Mouse (Mus musculus) limb, embryonic 13.5 days (tissue): ENCODE results near the gene Tstd2. TPM values are rescaled to one million over a fixed set of nuclear protein-coding genes. Genes with fewer than 3 reads are reported as not detected.

ENCODE experiments used
- ATAC-seq: fragments of 200-750 bp; cut with Nextera tagmentation; 2 replicates; pipeline ENCODE4 v1.8.0; 2017; ENCODE audit warnings: low read depth, moderate number of reproducible peaks, moderate TSS enrichment; ENCODE audit not compliant: low FRiP score
- H3K27ac ChIP-seq: fragments of 300-500 bp; sonication (generic); 2 replicates; pipeline ENCODE4 v1.5.1; 2015; ENCODE audit warnings: inconsistent platforms, mild to moderate bottlenecking, moderate library complexity
- H3K27me3 ChIP-seq: fragments of 300-500 bp; sonication (generic); 2 replicates; pipeline ENCODE4 v1.6.1; 2015; ENCODE audit warnings: mild to moderate bottlenecking, inconsistent platforms
- H3K36me3 ChIP-seq: fragments of 300-500 bp; sonication (generic); 2 replicates; pipeline ENCODE4 v1.6.1; 2015; ENCODE audit warnings: inconsistent platforms, mild to moderate bottlenecking, moderate library complexity
- H3K4me1 ChIP-seq: fragments of 300-500 bp; sonication (generic); 2 replicates; pipeline ENCODE4 v1.6.1; 2015; ENCODE audit warnings: inconsistent platforms
- H3K4me2 ChIP-seq: fragments of 300-500 bp; sonication (generic); replicated peaks from 2 replicates; pipeline ENCODE4 v1.6.1; 2015; ENCODE audit warnings: inconsistent platforms, mild to moderate bottlenecking, moderate library complexity
- H3K4me3 ChIP-seq: fragments of 300-500 bp; sonication (generic); 2 replicates; pipeline ENCODE4 v1.5.1; 2015; ENCODE audit warnings: moderate library complexity, mild to moderate bottlenecking, inconsistent platforms
- H3K9ac ChIP-seq: fragments of 300-500 bp; sonication (generic); 2 replicates; pipeline ENCODE4 v1.6.1; 2015; ENCODE audit warnings: mild to moderate bottlenecking, inconsistent platforms
- H3K9me3 ChIP-seq: fragments of 300-500 bp; sonication (generic); 2 replicates; pipeline ENCODE4 v1.6.1; 2016; ENCODE audit warnings: inconsistent platforms
- WGBS: fragments of 180-500 bp; shearing (Covaris S2); methylation state at CpG from one replicate; pipeline ENCODE4 v1.1.7; 2015; 5-methylcytosine and 5-hydroxymethylcytosine counted together
- polyA plus RNA-seq: library from polyadenylated mRNA; unstranded; fragments of >200 nt; fragmentation: Nextera tagmentation; extraction: Ambion mirVana; gene quantifications from 2 replicates; pipeline ENCODE4 v1.2.1, GENCODE M21; 2015

The Tstd2 gene
- polyA plus RNA-seq, 1 experiment from 2014 or later = 51.0 TPM

- Histone ChIP-seq H3K27ac (no peak overlapping the region), H3K9me3 (no peaks in the 10 kb centered on the region; the same call in 1 of the 2 replicates), H3K27me3 (no peaks in the 10 kb centered on the region), H3K36me3 (no peaks in the 10 kb centered on the region), H3K4me3 (no peak overlapping the region), H3K9ac (no peak overlapping the region), H3K4me2 (no peak overlapping the region), H3K4me1 (no peaks in the 10 kb centered on the region; the same call in 1 of the 2 replicates)
- ATAC-seq = no peak
- WGBS = 69% methylated on average over 3 of the region's 3 CpGs
Observed at GRCm38 (mm10) chr4:46075664-46076063, 62.8 kb downstream of the Tstd2 start.

DNA sequence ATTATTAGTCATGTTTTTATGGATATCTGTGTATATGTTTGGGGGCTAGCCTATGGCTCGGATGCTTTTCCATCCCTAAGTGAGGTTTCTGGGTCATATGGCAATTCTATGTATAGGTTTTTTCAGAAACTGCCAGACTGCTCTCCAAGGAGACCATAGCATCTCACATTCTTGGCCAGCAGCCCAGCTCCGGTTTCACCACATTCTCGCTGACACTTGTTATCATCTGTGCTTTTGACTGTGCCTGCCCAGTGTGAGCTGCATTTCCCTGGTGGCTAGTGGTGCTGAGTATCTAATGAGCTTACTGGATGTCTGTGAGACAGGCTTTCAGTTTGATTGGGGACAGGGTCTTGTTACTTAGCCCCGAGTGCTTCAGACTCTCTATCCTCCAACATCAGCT, 64.8 kb downstream of the Tstd2 start:
- no peaks in the 10 kb centered on the region for H3K27me3 ChIP-seq
- no peak overlapping the region for H3K4me2 ChIP-seq
- no peak overlapping the region for H3K27ac ChIP-seq
- 50% methylated on average over 4 of the region's 4 CpGs for WGBS
- H3K4me1 ChIP-seq = no peaks in the 10 kb centered on the region; the same call in 1 of the 2 replicates
- H3K9me3 ChIP-seq = no peaks in the 10 kb centered on the region; the same call in 1 of the 2 replicates
- peak; percentile 28; the same call in 1 of the 2 replicates for ATAC-seq
- no peak overlapping the region for H3K4me3 ChIP-seq
- H3K9ac ChIP-seq = no peak overlapping the region
- no peaks in the 10 kb centered on the region for H3K36me3 ChIP-seq

DNA sequence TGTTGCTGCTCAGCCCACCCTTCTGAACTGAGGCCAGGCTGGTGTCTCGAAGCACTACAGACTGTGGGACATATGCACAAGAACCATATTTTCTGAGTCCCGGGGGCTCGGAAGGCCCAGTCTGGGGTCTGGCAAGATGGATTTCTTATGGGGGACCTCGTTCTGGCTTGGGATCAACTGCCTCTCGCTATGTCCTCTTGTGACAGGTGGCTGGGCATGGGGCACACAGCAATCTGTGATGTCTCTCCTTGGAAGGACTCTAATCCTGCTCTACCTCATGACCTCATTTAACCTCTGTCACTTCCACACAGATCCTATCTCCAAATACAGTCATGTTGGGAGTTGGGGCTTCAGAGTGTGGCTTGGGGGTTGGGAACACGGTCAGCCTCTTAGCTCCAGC, 65.9 kb downstream of the Tstd2 start:
- H3K9ac ChIP-seq = no peak overlapping the region
- 90% methylated on average over 6 of the region's 6 CpGs for WGBS
- H3K27me3 ChIP-seq = no peaks in the 10 kb centered on the region
- H3K4me1 ChIP-seq = no peaks in the 10 kb centered on the region; the same call in 1 of the 2 replicates
- no peaks in the 10 kb centered on the region; the same call in 1 of the 2 replicates for H3K9me3 ChIP-seq
- no peak overlapping the region for H3K27ac ChIP-seq
- no peak overlapping the region for H3K4me3 ChIP-seq
- ATAC-seq = no peak
- H3K4me2 ChIP-seq = no peak overlapping the region
- H3K36me3 ChIP-seq = no peaks in the 10 kb centered on the region

GRCm38 (mm10) chr4:46069851-46070482, 68.5 kb downstream of the Tstd2 start:
- no peak; the same call in 1 of the 2 replicates for ATAC-seq
- Histone ChIP-seq H3K4me2 (no peak overlapping the region), H3K9ac (no peak overlapping the region), H3K36me3 (no peaks in the 10 kb centered on the region), H3K4me1 (peaks cover 2% of the 10 kb centered on the region), H3K27me3 (peaks cover 4% of the 10 kb centered on the region; the same call in 1 of the 2 replicates), H3K9me3 (no peaks in the 10 kb centered on the region; the same call in 1 of the 2 replicates), H3K27ac (no peak overlapping the region), H3K4me3 (no peak overlapping the region)
- WGBS = 75% methylated on average over 6 of the region's 6 CpGs

- WGBS = 30% methylated on average over 1 of the region's 1 CpGs
- Histone ChIP-seq H3K27ac (no peak overlapping the region), H3K4me2 (no peak overlapping the region), H3K27me3 (peaks cover 10% of the 10 kb centered on the region; the same call in 1 of the 2 replicates), H3K4me1 (peaks cover 12% of the 10 kb centered on the region), H3K9ac (no peak overlapping the region), H3K36me3 (no peaks in the 10 kb centered on the region), H3K4me3 (no peak overlapping the region), H3K9me3 (no peaks in the 10 kb centered on the region; the same call in 1 of the 2 replicates)
- no peak for ATAC-seq
Observed at GRCm38 (mm10) chr4:46068573-46068972, 69.9 kb downstream of the Tstd2 start.

GRCm38 (mm10) chr4:46068060-46068459, 70.4 kb downstream of the Tstd2 start:
- no peaks in the 10 kb centered on the region; the same call in 1 of the 2 replicates for H3K9me3 ChIP-seq
- H3K4me2 ChIP-seq = no peak overlapping the region
- H3K4me1 ChIP-seq = peaks cover 12% of the 10 kb centered on the region
- no peak overlapping the region for H3K4me3 ChIP-seq
- no peak for ATAC-seq
- WGBS = 83% methylated on average over 3 of the region's 3 CpGs
- H3K36me3 ChIP-seq = no peaks in the 10 kb centered on the region
- no peak overlapping the region for H3K9ac ChIP-seq
- peaks cover 13% of the 10 kb centered on the region; the same call in 1 of the 2 replicates for H3K27me3 ChIP-seq
- no peak overlapping the region for H3K27ac ChIP-seq

DNA sequence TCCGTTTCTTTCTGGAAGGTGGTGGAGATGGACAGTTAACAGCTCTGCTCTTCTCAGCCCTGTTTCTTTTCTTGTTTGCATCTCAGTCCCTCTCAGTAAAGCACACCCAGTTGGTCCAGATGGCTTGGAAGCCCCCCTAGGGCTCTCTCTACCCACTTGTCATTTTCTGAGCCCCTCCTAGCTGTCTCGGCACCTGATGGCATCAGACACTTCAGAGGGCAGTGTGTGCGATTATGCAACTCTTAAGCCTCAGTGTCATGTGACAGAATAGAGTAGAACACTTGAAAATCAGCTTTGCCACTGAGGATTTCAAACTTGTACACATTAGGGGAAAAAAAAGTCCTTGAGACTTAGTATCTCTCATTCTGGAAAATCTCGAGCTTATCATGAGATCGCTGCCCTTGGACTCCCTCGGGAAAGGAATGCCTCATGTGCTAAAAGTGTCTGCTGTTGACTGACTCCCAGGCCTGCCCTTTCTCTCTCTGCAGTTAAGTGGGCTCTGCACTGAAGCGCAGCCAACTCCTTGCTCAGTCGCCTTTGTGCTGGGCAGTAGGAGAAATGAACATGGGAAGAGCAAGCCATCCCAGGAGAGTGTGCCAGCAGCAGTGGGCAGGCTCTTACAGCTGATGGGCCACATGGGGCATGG, 72.7 kb downstream of the Tstd2 start:
- no peak overlapping the region for H3K9ac ChIP-seq

DNA sequence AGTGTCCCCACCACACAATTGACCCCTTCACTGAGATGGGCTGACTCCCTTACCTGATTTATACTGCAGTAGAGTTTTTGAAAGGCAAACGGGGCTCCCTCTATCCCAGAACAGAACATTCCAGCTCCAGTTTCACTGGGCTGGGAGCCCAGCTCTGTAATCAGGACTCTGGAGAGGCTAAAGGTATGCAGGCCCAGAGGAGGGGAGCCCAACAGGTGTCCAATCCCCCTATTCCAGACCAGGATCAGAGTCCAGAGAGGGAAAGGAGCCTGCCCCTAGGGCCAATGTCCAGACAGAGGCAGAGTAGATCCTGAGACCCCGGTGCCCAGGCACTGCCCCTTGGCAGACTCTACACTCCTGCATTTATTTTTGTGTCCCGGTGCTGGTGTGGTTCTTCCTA, 73.5 kb downstream of the Tstd2 start:
- H3K36me3 ChIP-seq = no peaks in the 10 kb centered on the region
- peaks cover 12% of the 10 kb centered on the region for H3K4me1 ChIP-seq
- H3K4me2 ChIP-seq = no peak overlapping the region
- no peaks in the 10 kb centered on the region for H3K9me3 ChIP-seq
- H3K4me3 ChIP-seq = no peak overlapping the region
- H3K27ac ChIP-seq = no peak overlapping the region; the same call in 1 of the 2 replicates
- peaks cover 13% of the 10 kb centered on the region; the same call in 1 of the 2 replicates for H3K27me3 ChIP-seq
- H3K9ac ChIP-seq = no peak overlapping the region
- 60% methylated on average over 3 of the region's 3 CpGs for WGBS
- no peak for ATAC-seq

More for the DNA sequence above, 72.7 kb downstream of the Tstd2 start:
- no peaks in the 10 kb centered on the region for H3K9me3 ChIP-seq
- H3K27ac ChIP-seq = no peak overlapping the region
- no peak overlapping the region for H3K4me2 ChIP-seq
- no peak for ATAC-seq
- H3K4me3 ChIP-seq = no peak overlapping the region
- peaks cover 12% of the 10 kb centered on the region for H3K4me1 ChIP-seq
- no peaks in the 10 kb centered on the region for H3K36me3 ChIP-seq
- WGBS = 72% methylated on average over 8 of the region's 8 CpGs
- peaks cover 13% of the 10 kb centered on the region; the same call in 1 of the 2 replicates for H3K27me3 ChIP-seq

Other genes with a start within 250 kb of the Tstd2 start
- 0.06 TPM in 1 of 2 replicates, not detected in the other for gene Ccdc180, start 248.4 kb downstream of the Tstd2 start, polyA plus RNA-seq
- gene Tdrd7, start 173.4 kb downstream of the Tstd2 start, polyA plus RNA-seq = 9.8 and 10.3 TPM in 2 replicates
- gene Tmod1, start 99.8 kb downstream of the Tstd2 start, polyA plus RNA-seq = 9.9 and 10.2 TPM in 2 replicates
- 81.0 and 85.4 TPM in 2 replicates for gene Ncbp1, start 81 bp downstream of the Tstd2 start, polyA plus RNA-seq
- 27.7 and 33.1 TPM in 2 replicates for gene Xpa, start 57.6 kb upstream of the Tstd2 start, polyA plus RNA-seq
- gene Foxe1, start 204.9 kb upstream of the Tstd2 start, polyA plus RNA-seq = not detected in 2 replicates